Mouse (Mus musculus) brown adipose tissue, adult 24 weeks (tissue): Measurements from ENCODE around the gene Rhox7b. TPM values are rescaled to one million over a fixed set of nuclear protein-coding genes. Genes with fewer than 3 reads are reported as not detected.
"Not testable (repeated sequence)": the region's sequence is repeated elsewhere in the genome, so short reads cannot be mapped to it uniquely, and the experiment has no call there.

Experiments used
- H3K27ac ChIP-seq: fragments of 200-500 bp; replicated peaks from 2 replicates; pipeline ENCODE4 v1.5.1; 2012; ENCODE audit warnings: low read depth, mild to moderate bottlenecking, low read length
- H3K4me1 ChIP-seq: fragments of 200-500 bp; 2 replicates; pipeline ENCODE4 v1.6.1; 2012; ENCODE audit warnings: low read length, mixed read lengths; ENCODE audit not compliant: control insufficient read depth, insufficient read depth, insufficient read length
- H3K4me3 ChIP-seq: fragments of 200-500 bp; 2 replicates; pipeline ENCODE4 v1.5.1; 2012; ENCODE audit warnings: low read depth, mild to moderate bottlenecking, low read length, moderate library complexity; ENCODE audit not compliant: insufficient read depth
- polyA plus RNA-seq: library from polyadenylated mRNA; stranded (reverse); fragments of >200 nt; gene quantifications from 2 replicates; pipeline ENCODE4 v1.2.4, GENCODE M21; 2012; ENCODE audit not compliant: missing spikeins, insufficient read depth, insufficient read length

The Rhox7b gene
- not detected in 2 replicates for polyA plus RNA-seq

DNA sequence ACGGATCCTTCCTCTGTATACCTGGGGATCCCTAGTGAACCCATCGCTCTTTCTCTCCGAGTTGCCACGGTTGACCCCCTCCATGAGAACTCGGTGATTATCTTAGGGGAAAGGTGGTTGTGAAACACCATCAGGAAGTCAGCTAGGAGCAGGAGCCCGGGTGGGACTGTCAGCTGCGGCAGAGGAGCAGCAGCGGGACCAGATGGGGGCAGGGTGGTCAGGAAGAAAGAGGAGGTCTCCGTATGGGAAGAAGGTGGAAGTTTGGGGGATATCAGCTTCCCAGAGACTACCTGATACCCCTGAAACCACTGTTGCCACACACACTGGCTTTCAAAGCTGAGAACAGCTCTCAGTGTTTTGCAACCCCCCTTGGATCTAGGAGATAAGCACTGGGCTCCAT, at the start of gene Rhox7b:
Gene Rhox7b (minus strand): TSS at position 101 of the 400 bp plus-strand sequence.
- H3K4me3 ChIP-seq, H3K27ac ChIP-seq, H3K4me1 ChIP-seq: not testable (repeated sequence)

DNA sequence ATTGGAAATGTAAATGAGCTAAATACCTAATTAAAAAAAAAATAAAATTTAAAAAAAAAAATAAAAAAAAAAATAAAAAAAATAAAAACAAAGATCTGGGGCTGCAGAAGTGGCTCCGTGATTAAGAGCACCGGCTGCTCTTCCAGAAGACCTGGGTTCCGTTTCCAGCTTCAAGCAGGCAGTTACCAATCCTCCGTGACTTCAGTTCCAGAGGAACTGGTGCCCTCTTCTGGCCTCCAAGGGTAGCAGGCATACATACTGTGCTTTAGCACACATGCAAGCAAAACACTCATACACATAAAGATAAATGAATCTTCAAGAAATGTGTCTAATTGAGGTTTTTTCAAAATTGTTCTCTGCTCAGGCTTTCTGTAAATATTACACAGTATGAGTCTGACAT, 19.3 kb upstream of the Rhox7b start:
- H3K4me3 ChIP-seq = no peak overlapping the region
- H3K27ac ChIP-seq = no peak overlapping the region
- no peaks in the 10 kb centered on the region for H3K4me1 ChIP-seq

DNA sequence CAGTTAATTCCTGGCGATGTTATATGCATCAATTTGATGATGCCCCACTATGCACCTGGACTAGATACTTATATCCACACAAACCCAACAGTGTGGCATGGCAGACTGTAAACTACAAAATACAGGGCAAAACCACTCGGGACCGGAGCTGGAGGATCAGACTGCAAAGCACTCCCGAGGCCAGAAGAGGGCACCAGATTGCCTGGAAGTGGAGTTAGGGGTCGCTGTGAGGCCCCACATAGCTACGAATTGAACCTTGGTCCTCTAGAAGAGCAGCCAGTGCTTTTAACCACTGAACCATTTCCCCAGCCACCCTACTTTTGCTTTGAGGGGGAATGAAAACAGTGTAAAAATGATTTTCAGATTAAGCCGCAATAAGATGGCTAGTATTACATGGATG, 11.5 kb upstream of the Rhox7b start:
- Histone ChIP-seq H3K4me1 (no peaks in the 10 kb centered on the region), H3K27ac (no peak overlapping the region), H3K4me3 (no peak overlapping the region)

DNA sequence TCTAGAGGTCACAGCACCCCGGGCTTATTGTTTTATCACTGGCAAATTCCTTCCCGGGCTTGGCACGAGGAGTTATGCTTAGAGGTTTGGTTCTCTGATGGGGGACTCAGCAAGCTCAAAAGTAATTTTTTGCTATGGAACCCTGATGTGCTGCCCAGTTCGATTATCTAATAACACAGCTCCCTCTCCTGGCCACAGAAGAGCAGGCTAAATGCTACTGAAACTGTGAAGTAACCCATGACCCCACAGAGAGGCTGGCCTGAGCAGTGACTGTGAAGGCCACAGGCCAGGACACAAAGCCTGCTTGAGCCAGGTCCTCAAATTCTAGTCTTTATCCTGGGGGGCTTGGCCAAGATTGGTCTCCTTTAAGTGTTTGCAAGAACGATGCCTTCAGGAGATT, 6.7 kb upstream of the Rhox7b start:
- Histone ChIP-seq H3K4me1 (no peaks in the 10 kb centered on the region), H3K27ac (no peak overlapping the region), H3K4me3 (no peak overlapping the region)

DNA sequence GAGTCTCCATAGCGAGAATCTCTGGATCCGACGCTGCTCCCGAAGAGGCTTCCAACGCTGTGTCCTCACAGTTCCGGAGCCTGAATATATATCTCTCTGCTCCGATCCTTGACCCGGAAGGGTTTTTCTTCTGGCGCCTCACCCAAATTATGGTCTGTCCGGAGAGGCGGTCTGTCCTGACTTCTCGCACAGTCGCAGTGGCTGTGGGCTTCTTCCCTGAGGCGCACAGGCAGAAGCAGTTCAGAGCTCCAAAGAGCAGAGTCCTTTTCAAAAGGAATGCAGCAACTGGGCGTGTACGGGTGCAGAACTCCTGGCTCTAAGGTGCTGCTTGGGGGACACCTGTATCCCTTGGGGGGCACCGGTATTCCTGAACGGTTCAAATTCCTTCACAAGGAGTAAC, 4.6 kb upstream of the Rhox7b start, which contains the start of gene Rhox9:
Gene Rhox9 (minus strand): TSS at position 101 of the 400 bp plus-strand sequence.
- H3K4me3 ChIP-seq, H3K27ac ChIP-seq, H3K4me1 ChIP-seq: not testable (repeated sequence)

DNA sequence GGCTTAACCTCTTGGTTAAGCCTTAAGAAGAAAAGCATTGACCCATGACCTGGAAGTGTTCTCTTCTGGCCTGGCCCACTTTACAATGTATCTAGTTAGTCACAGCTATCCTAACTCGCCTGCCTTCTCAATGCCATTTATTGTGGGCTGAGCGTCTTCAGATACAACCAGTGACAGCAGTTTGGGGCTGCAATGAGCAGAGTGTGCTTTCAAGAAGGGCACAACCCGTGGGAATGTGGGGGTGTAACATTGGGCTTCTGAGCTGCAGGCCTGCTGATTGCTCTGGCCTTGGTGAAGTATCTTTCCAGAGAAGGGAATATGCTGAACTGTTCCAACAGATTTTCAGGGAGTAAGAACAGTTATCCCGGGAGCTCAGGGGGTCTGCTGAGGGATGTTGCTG, 18.2 kb downstream of the Rhox7b start, which contains the start of gene Rhox8:
Gene Rhox8 (minus strand): TSS at position 101 of the 400 bp plus-strand sequence.
- H3K4me1 ChIP-seq = no peaks in the 10 kb centered on the region
- no peak within 1 kb of the TSS for H3K27ac ChIP-seq
- no peak within 1 kb of the TSS for H3K4me3 ChIP-seq

DNA sequence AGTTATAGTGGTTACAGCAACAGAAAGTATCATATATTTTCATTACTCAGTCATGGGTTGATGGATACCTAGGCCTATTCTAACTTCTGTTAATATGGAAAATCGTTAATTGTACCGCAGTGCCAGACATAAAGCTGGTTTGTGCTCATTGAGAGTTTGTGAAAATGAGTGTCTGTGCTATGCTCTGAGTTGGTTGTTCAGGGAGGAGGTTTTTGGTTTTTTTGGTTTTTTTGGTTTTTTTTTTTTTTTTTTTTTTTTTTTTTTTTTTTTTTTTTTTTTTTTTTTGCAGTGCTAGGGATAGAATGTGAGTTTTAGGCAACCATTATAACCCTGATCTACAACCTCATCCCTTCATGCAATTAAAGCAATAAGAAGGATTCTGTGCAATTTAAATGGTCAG, 25.4 kb downstream of the Rhox7b start:
- no peak overlapping the region for H3K4me3 ChIP-seq
- no peaks in the 10 kb centered on the region for H3K4me1 ChIP-seq
- no peak overlapping the region for H3K27ac ChIP-seq

Other genes starting within 250 kb of the Rhox7b start
- not detected in 2 replicates for gene Rhox4g, start 245.9 kb downstream of the Rhox7b start, polyA plus RNA-seq
- gene Rhox3h, start 228.5 kb downstream of the Rhox7b start, polyA plus RNA-seq = not detected in 2 replicates
- not detected in 2 replicates for gene Rhox2h, start 224.0 kb downstream of the Rhox7b start, polyA plus RNA-seq
- gene Rhox5, start 92.4 kb downstream of the Rhox7b start, polyA plus RNA-seq = not detected in 2 replicates
- gene Rhox6, start 70.3 kb downstream of the Rhox7b start, polyA plus RNA-seq = not detected in 2 replicates
- not detected in 2 replicates for gene Rhox7a, start 65.5 kb downstream of the Rhox7b start, polyA plus RNA-seq
- not detected in 2 replicates for gene Rhox8, start 18.3 kb downstream of the Rhox7b start, polyA plus RNA-seq
- not detected in 2 replicates for gene Rhox9, start 4.5 kb upstream of the Rhox7b start, polyA plus RNA-seq
- gene Btg1-ps1, start 121.6 kb upstream of the Rhox7b start, polyA plus RNA-seq = not detected in 2 replicates
- gene Btg1-ps2, start 145.9 kb upstream of the Rhox7b start, polyA plus RNA-seq = not detected in 2 replicates
- gene Rhox10, start 169.2 kb upstream of the Rhox7b start, polyA plus RNA-seq = not detected in 2 replicates
- gene Rhox11, start 187.9 kb upstream of the Rhox7b start, polyA plus RNA-seq = not detected in 2 replicates
- not detected in 2 replicates for gene Rhox12, start 213.7 kb upstream of the Rhox7b start, polyA plus RNA-seq
- not detected in 2 replicates for gene Rhox13, start 224.0 kb upstream of the Rhox7b start, polyA plus RNA-seq